Mouse (Mus musculus) cerebellum, adult 2 months (tissue): ENCODE data around the gene Id2.

ENCODE experiments used
- CTCF ChIP-seq: fragments of 200-500 bp; IDR thresholded peaks from 2 replicates; pipeline ENCODE4 v1.5.1; 2011; ENCODE audit warnings: low read depth, mild to moderate bottlenecking, control low read depth, low read length, moderate library complexity, borderline replicate concordance; ENCODE audit not compliant: insufficient read depth
- POLR2A ChIP-seq: fragments of 200-500 bp; IDR thresholded peaks from 2 replicates; pipeline ENCODE4 v1.6.1; 2011; ENCODE audit warnings: low read length, control low read depth, borderline replicate concordance; ENCODE audit not compliant: insufficient read depth

DNA sequence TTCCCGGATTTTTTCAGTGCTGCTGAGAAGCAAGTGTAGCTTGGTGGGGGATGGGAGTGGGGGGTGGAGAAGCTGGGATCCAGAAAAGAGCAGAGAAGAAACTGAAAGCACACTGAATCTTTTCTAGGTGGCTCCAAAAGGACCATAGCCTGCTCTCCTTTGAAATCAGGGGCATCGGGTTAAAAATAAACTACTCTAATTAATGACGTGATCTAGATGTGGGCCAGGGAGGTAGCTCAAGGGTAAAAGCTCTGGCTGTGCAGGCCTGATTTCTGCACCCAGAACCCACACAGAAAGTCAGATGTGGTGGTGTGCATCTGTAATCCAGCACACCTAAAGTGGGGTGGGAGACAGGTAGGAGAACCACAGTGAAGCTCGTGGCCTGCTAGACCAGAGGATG is 30.7 kb upstream of the Id2 start:
- TF ChIP-seq POLR2A = no peak
- no peak for TF ChIP-seq CTCF
